Mouse (Mus musculus) cerebral cortex, adult 2 months (tissue): Measurements from ENCODE around the gene Pum2.

Experiments used
- WGBS: fragments of 180-500 bp; shearing (Covaris S2); methylation state at CpG from one replicate; pipeline ENCODE4 v1.1.7; 2018; 5-methylcytosine and 5-hydroxymethylcytosine counted together

Pum2 gene

GRCm38 (mm10) chr12:8669421-8669820, 4.5 kb upstream of the Pum2 start:
- 71% methylated on average over 4 of the region's 4 CpGs for WGBS

- WGBS, result 46% methylated on average over 3 of the region's 3 CpGs
Measured at GRCm38 (mm10) chr12:8669846-8670245, 4.1 kb upstream of the Pum2 start.

GRCm38 (mm10) chr12:8673121-8673973, 587 bp upstream of the Pum2 start:
- 23% methylated on average over 17 of the region's 17 CpGs for WGBS

- WGBS, result under 1% methylated on average over 55 of the region's 62 CpGs
Measured at GRCm38 (mm10) chr12:8674377-8674864, 487 bp downstream of the Pum2 start.

GRCm38 (mm10) chr12:8674891-8675341, 982 bp downstream of the Pum2 start:
- under 1% methylated on average over 20 of the region's 20 CpGs for WGBS

- WGBS, result under 1% methylated on average over 7 of the region's 7 CpGs
Measured at GRCm38 (mm10) chr12:8675361-8675760, 1.4 kb downstream of the Pum2 start.

- 15% methylated on average over 6 of the region's 6 CpGs for WGBS
Measured at GRCm38 (mm10) chr12:8676341-8676740, 2.4 kb downstream of the Pum2 start.

- WGBS, result 41% methylated on average over 1 of the region's 1 CpGs
Measured at GRCm38 (mm10) chr12:8684200-8684599, 10.3 kb downstream of the Pum2 start.

- 82% methylated on average over 3 of the region's 3 CpGs for WGBS
Measured at GRCm38 (mm10) chr12:8685036-8685435, 11.1 kb downstream of the Pum2 start.

GRCm38 (mm10) chr12:8689882-8690281, 15.9 kb downstream of the Pum2 start:
- WGBS, result 60% methylated on average over 3 of the region's 3 CpGs

- 45% methylated on average over 2 of the region's 2 CpGs for WGBS
Measured at GRCm38 (mm10) chr12:8698895-8699294, 25.0 kb downstream of the Pum2 start.

GRCm38 (mm10) chr12:8703988-8704387, 30.1 kb downstream of the Pum2 start:
- 31% methylated on average over 1 of the region's 1 CpGs for WGBS

GRCm38 (mm10) chr12:8708876-8709275, 34.9 kb downstream of the Pum2 start:
- WGBS, result 88% methylated on average over 2 of the region's 2 CpGs

- 42% methylated on average over 2 of the region's 2 CpGs for WGBS
Measured at GRCm38 (mm10) chr12:8712665-8713064, 38.7 kb downstream of the Pum2 start.

GRCm38 (mm10) chr12:8716093-8716492, 42.2 kb downstream of the Pum2 start:
- WGBS, result 95% methylated on average over 1 of the region's 1 CpGs

- WGBS, result 68% methylated on average over 1 of the region's 1 CpGs
Measured at GRCm38 (mm10) chr12:8726890-8727289, 53.0 kb downstream of the Pum2 start.

GRCm38 (mm10) chr12:8728739-8729138, 54.8 kb downstream of the Pum2 start:
- WGBS, result 73% methylated on average over 2 of the region's 2 CpGs

- 98% methylated on average over 2 of the region's 2 CpGs for WGBS
Measured at GRCm38 (mm10) chr12:8753654-8754053, 79.7 kb downstream of the Pum2 start.

- 53% methylated on average over 4 of the region's 4 CpGs for WGBS
Measured at GRCm38 (mm10) chr12:8754116-8754515, 80.2 kb downstream of the Pum2 start.

GRCm38 (mm10) chr12:8758029-8758428, 84.1 kb downstream of the Pum2 start:
- WGBS, result 97% methylated on average over 3 of the region's 3 CpGs

GRCm38 (mm10) chr12:8759115-8759514, 85.2 kb downstream of the Pum2 start:
- 82% methylated on average over 4 of the region's 4 CpGs for WGBS

- 90% methylated on average over 6 of the region's 6 CpGs for WGBS
Measured at GRCm38 (mm10) chr12:8759779-8760178, 85.8 kb downstream of the Pum2 start.

GRCm38 (mm10) chr12:8760561-8760960, 86.6 kb downstream of the Pum2 start:
- WGBS, result 90% methylated on average over 6 of the region's 6 CpGs
